ENCODE assay signal across 8 mouse cellular contexts in genomic region chr17:24936259-24937237, GRCm38 (mm10). TPM values are rescaled to one million over a fixed set of nuclear protein-coding genes. Genes with fewer than 3 reads are reported as not detected.
A peak's percentile ranks its signal among the peaks of the same experiment; 100 is the strongest.
DNase-seq lines count a peak whose midpoint lies in the region; ATAC-seq and TF ChIP-seq lines count a peak whose summit lies in the region.

Gene Mapk8ip3, minus strand, starts transcription at chr17:24936977.

- no peaks in the 10 kb centered on the region for H3K27me3 ChIP-seq in Patski
- no peaks in the 10 kb centered on the region for H3K27me3 ChIP-seq in hindbrain, embryonic 14.5 days (ENCODE audit: control insufficient read depth, insufficient read depth, low read length)

- no peaks in the 10 kb centered on the region for H3K9me3 ChIP-seq in hindbrain, embryonic 14.5 days (ENCODE audit: control insufficient read depth, low read length)

- peaks cover 16% of the 10 kb centered on the region for H3K4me1 ChIP-seq in hindbrain, embryonic 14.5 days (replicated peaks; ENCODE audit: control insufficient read depth, insufficient read depth, low read length)

- peaks cover 7% of the 10 kb centered on the region; the same call in 1 of the 2 replicates for H3K36me3 ChIP-seq in hindbrain, embryonic 14.5 days (replicated peaks; ENCODE audit: control insufficient read depth, insufficient read depth)

- in situ Hi-C loops in Patski (cut with MboI; ENCODE audit: low pct_unique_long_range_greater_than_20kb), result loop anchor here (5.0 kb wide), 1 partner anchor 81 kb away; the partner anchor contains the start of genes Cramp1l and Ift140

- DNase-seq in Patski (ENCODE audit: low read depth, low spot score), result no peak
- DNase-seq in cerebellum, postnatal 14 days, result peak; percentile 96 to 97
- peak; percentile 84 to 91 for DNase-seq in frontal cortex, postnatal 25 days (ENCODE audit: low spot score in 2 of 2)
- DNase-seq in hindbrain, embryonic 14.5 days (ENCODE audit: low spot score), result peak; percentile 92
- DNase-seq in layer of hippocampus, postnatal 36 days, result peak; percentile 94 to 96
- DNase-seq in lung, postnatal 36 days, result peak; percentile 97
- peak; percentile 96 for DNase-seq in retina, postnatal 1 day
- DNase-seq in urinary bladder, adult 18-20 months (ENCODE audit: low spot score in 2 of 2), result peak; percentile 94 to 98

- peak within 1 kb of the TSS; percentile 95 for H3K27ac ChIP-seq in hindbrain, embryonic 14.5 days

- peak; percentile 62 for TF ChIP-seq CTCF in Patski (IDR thresholded peaks at IDR 0.05)

- POLR2A ChIA-PET in Patski (lab: Charles Lee), result interaction anchor here (0.9 to 1.0 kb wide), 2 partner anchors 10 to 46 kb away, joined by 3 to 4 read pairs; no protein-coding TSS in a partner anchor

- WGBS in hindbrain, embryonic 14.5 days, result under 1% methylated on average over 78 of the region's 78 CpGs

- H3K9ac ChIP-seq in hindbrain, embryonic 14.5 days, result peak within 1 kb of the TSS; percentile 92

- peak within 1 kb of the TSS; percentile 90 for H3K4me2 ChIP-seq in hindbrain, embryonic 14.5 days (replicated peaks)

- peak within 1 kb of the TSS; percentile 93 for H3K4me3 ChIP-seq in hindbrain, embryonic 14.5 days (replicated peaks; ENCODE audit: low read length)

- CTCF ChIA-PET in Patski (lab: Charles Lee), result interaction anchor here (1.6 kb wide), 1 partner anchor 24 kb away, joined by 3 read pairs; the partner anchor contains the start of gene Jpt2

- peak; percentile 72 for ATAC-seq in Patski
- peak; percentile 98 for ATAC-seq in hindbrain, embryonic 14.5 days (ENCODE audit: low FRiP score)

RNA-seq across cellular contexts. Expression of gene Mapk8ip3, which starts in this region (rescaled TPM):
- polyA plus RNA-seq in Patski (2021), result 66.3 TPM
- polyA plus RNA-seq in hindbrain, embryonic 14.5 days (2014; fragmentation: Nextera tagmentation; extraction: Ambion mirVana), result 86.0 and 90.1 TPM in 2 replicates
- 100 to 1,000 TPM; 384 to 406 TPM for total RNA-seq in layer of hippocampus, postnatal 36 days (2021)
